Mouse (Mus musculus) ES-Bruce4 (cell line): ENCODE measurements around the gene Rps17.

Source experiments
- CTCF ChIP-seq: IDR thresholded peaks from one replicate; pipeline ENCODE4 v1.8.1; 2011; ENCODE audit warnings: low read depth, low read length
- EP300 ChIP-seq: IDR thresholded peaks from 2 replicates; pipeline ENCODE4 v1.6.1; 2011; ENCODE audit warnings: low read depth, low read length; ENCODE audit not compliant: insufficient read depth
- POLR2A ChIP-seq: IDR thresholded peaks from one replicate; pipeline ENCODE4 v1.8.1; 2011; ENCODE audit warnings: low read length; ENCODE audit not compliant: insufficient read depth

- TF ChIP-seq CTCF (no peak), EP300 (no peak), POLR2A (no peak)
These were observed 49.9 kb downstream of the Rps17 start for GRCm38 (mm10) chr7:81295169-81295568.
